Mouse (Mus musculus) monocyte, adult 2 months (primary cell): ENCODE results near the gene Dqx1.

ENCODE experiments used
- DNase-seq, 2 experiments: peaks; one replicate each; pipeline ENCODE4 v3.0.0; 2022; ENCODE audit warnings: low spot score in 2 of 2, low read depth in 1 of 2

Gene Dqx1

DNA sequence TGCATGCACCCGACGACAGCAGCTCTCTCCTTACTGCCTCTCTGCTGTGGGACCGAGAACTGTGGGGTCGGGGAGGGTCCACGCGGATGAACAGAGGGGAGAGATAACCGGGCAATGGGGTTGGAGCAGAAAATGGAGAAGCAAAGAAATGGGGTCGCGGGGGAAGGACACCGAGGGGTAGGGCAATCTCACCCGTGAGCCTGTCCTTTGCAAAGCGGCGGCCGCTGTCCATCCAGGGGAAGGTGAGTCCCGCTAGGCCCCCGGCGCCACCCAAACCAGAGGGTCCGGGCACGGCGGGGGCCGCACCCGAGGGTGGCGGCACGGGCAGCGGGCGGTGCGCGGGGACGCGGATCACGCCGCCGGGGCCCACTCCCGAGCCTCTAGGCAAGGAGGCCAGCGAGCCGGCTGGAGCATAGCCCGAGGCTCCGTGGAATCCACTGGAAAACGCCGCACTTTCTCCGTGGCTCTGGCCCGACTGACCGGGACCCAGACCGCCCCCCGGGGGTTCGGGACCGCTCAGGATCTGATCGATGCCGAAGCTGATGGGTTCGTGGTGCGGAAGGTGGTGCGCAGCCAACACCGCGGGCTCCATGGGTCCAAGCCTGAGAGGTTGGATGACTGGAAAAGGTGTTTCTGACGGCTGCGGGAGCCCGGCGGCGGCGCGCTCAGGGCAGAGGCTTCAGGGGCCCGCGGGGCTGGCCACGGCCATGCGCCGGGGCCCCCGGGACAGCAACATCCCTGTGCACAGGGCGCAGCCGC lies 12.0 kb downstream of the Dqx1 start:
- DNase-seq, result no peak

GRCm38 (mm10) chr6:83070247-83070310 lies 12.4 kb downstream of the Dqx1 start, which contains the start of gene Tlx2:
TSS of gene Tlx2 (minus strand) at chr6:83070293.
- no peak for DNase-seq

- peak in 1 of 2 experiments; percentile 17 for DNase-seq
These were observed 12.9 kb downstream of the Dqx1 start for GRCm38 (mm10) chr6:83070311-83071219.

DNA sequence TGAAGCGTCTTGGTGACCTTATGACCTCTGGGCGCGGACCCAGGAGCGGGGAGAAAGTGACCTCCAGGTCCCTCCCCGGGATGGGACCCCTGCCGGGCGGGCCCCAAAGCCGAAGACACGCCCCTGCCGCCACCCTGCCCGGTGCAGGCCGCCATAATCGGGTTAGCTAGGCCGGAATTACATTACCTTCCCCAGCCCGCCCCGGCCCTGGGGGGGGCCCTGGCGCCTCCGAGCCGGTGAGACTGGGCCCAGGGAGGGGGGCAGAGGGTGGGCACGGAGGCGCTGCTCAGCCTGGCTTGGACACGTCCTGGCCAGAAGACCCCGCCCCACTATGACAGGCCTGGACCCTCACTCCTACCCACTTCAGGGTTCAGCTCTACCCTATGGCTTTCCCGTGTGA lies 13.6 kb downstream of the Dqx1 start:
- DNase-seq, result no peak

DNA sequence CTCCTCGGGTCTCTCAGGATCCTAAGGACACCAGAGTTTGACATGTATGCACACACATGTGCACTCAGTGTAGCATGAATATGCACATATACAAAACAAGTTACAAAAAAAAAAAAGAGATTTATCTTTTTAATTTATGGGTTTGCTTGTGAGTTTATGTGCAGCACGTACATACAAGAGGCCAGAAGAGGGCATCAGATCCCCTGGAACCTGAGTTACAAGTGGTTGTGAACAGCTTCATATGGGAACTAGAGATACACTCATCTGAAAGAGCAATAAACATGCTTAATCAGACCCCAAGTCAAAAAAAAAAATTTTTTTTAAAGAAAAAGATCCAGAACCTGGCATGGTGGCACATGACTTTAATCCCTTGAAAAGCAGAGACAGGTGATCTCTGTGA lies 17.3 kb downstream of the Dqx1 start:
- DNase-seq, result no peak

- no peak for DNase-seq
These were observed 20.1 kb downstream of the Dqx1 start, which contains the start of gene Pcgf1 for GRCm38 (mm10) chr6:83077630-83078323. TSS of gene Pcgf1 (plus strand) at chr6:83077869.

GRCm38 (mm10) chr6:83078324-83078858 lies 20.7 kb downstream of the Dqx1 start:
- peak; percentile 96 to 98 for DNase-seq

GRCm38 (mm10) chr6:83080210-83080609 lies 22.6 kb downstream of the Dqx1 start:
- no peak for DNase-seq

GRCm38 (mm10) chr6:83083497-83083896 lies 25.9 kb downstream of the Dqx1 start:
- DNase-seq, result no peak

DNA sequence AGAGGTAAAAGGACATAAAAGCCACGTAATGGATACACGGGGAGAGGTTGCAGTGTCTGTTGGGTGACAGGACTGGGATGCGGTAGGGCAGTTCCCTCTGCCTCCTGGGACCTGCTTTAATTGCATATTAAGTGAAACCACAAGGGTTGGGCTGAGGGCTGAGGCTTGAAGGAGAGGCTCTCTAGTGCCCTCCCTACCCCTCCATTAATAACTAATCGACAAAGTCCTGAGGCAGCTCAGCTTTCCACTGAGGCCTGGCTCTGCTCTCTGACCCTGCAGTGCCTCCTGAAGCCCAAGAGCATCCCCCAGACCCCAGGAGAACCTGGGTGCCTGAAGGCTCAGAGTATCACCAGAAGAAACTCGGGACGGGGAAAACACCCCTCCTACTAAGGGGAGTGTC lies 26.8 kb downstream of the Dqx1 start:
- no peak for DNase-seq

- DNase-seq, result no peak
These were observed 28.7 kb downstream of the Dqx1 start, which contains the start of gene Lbx2 for GRCm38 (mm10) chr6:83086121-83087035. TSS of gene Lbx2 (plus strand) at chr6:83086367.

DNA sequence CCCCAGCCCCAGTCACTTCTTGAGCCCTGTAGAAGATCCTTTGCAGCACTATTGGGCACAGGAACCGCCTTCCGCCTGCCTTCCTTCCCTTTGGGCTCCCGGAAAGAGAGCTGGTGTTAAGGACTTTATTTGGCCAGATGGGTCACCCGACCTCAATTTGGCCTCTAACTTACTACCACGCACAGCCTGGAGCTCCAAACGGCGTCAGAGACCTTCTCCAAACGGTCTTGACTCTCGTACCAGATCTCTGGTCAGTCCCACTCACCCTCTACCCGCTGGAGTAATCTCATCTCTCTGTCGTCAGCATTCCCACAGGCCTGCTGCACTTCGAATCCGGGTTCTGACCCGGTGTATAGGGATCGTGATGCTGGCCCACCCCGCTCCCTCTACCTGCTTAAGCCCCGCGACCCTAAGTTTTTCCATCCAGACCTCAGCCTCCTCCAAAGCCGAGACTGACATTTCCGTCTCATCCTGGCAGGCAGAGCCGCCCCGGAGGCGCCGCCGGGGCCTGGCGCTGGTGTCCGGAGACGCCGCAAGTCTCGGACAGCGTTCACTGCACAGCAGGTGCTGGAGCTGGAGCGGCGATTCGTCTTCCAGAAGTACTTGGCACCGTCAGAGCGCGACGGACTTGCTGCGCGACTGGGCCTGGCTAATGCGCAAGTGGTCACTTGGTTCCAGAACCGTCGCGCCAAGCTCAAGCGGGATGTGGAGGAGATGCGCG lies 29.7 kb downstream of the Dqx1 start:
- DNase-seq, result no peak

DNA sequence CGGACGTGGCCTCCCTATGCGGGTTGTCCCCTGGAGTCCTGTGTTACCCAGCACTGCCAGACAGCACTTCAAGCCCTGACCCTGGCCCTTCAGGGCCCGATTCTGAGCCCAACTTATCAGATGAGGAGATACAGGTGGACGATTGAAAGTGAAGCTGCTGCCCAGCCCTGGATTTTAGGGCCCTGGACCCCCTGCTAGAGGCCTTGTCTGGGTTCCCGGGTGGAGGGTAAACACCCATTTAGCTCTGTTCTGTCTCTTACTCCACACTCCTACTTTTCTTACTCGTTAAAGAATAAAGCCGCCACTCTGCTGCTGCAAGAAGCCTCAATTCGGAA lies 30.2 kb downstream of the Dqx1 start:
- no peak for DNase-seq

DNA sequence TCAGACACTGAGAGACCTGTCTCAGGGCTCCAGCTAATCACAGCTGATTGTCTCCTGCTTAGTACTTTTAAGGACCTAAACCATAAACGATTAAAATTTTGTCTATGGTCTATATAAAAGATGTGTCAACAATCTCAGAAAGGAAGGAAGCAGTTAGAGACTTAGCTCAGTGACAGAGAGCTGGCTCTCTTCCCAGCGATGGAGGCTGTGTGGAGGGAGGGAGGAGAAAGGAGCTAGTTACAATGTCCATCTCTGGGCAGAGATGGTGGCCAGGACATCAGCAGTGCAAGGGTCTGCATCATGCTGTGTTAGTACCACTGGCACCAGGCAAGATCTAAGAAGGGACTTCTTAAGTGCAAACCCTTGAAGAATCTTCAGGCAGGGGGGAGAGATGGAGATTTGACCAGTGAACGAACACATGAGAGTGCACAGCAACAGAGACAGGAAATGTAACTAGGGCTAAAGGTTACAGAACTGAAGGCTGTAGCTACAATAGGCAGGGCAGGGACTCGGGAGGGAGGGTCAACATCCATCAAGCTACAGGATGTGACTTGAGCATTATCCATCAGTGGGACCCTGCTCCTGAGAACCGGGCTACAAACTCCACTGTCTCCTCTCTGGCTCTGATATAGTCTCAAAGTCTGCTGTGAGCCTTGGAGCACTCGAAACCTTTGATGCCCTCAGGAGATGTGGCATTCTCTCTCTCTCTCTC lies 34.9 kb downstream of the Dqx1 start:
- DNase-seq, result no peak

GRCm38 (mm10) chr6:83095968-83096367 lies 38.3 kb downstream of the Dqx1 start:
- DNase-seq, result no peak

GRCm38 (mm10) chr6:83098411-83098810 lies 40.8 kb downstream of the Dqx1 start:
- DNase-seq, result no peak

DNA sequence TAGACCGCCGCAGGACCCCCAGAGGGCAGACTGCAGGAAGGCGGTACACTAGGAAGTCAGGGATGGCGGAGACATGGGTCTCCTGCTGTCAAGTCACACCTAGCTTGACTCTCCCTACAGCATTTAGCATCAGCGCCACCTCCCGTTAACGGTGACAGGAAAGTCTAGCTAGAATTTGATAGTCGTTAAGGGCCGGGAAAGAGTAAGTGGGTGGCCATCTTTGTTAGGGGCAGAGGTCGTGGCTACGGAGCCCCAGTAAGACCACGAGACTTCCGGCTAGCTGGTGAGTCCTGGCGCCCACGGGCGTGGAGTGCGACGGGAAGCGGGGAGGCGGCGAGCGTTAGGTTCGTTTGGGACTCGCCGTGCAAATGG lies 43.7 kb downstream of the Dqx1 start, which contains the start of the genes Ccdc142 and Gm42688:
Gene Ccdc142 (plus strand): TSS at position 286 of the 372 bp plus-strand sequence.
Gene Gm42688 (plus strand): TSS at position 302 of the 372 bp plus-strand sequence.
- DNase-seq, result peak; percentile 62 to 75

DNA sequence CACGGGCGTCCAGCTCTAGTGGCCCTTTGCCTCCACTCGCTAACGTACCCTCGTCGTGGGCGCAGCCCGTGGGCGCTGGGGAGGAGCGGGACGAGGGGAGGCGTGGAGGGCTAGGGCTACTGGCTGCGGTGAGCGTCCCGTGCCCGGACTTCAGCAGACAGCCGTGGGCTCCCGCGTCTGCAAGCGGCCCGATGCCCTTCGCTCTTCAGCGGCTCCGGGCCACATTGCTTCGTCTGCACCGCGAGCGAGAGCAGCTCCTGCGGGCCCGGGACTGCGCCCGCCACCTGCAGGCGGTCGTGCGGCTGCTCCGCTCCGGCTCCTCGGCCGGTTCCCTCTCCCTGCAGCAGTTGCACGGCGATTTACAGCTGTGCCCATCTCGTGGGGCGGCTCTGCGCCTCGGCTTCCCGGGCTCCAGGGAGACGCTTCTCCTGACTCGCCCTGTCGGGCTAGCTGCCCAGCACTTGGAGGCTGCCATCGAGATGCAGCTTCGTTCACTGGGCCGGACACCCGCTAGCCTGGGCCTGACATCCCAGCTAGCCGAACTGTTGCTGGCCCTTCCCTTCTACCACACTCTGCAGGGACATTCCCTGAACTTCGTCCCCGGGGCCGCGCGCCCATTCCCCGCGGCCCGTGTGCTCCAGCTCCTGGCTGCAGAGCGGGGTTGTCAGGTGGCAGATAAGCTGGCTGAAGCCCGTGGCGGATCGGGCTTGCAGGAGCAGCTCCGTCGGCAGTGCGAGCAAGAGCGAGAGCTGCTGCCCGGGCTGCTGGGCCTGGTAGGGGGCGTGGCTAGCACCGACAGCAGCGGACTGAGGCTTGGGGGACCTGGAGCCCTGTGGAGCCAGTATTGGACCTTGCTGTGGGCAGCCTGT lies 44.3 kb downstream of the Dqx1 start:
- DNase-seq, result peak in 1 of 2 experiments; percentile 27
